Mouse (Mus musculus): ENCODE data around the gene 4930595M18Rik. TPM values are rescaled to one million over a fixed set of nuclear protein-coding genes. Genes with fewer than 3 reads are reported as not detected.

Gene 4930595M18Rik
- polyA plus RNA-seq (2015; fragmentation: Nextera tagmentation; extraction: Ambion mirVana): not detected in 2 replicates

GRCm38 (mm10) chrX:81458021-81458420, at the start of gene 4930595M18Rik:
4930595M18Rik (minus strand) TSS chrX:81458121.

Measured in skeletal muscle tissue, postnatal 0 days (tissue).